In genomic region chr16:76680061-76680911, GRCm38 (mm10) we compare ENCODE assay signal across 8 mouse cellular contexts.
DNase-seq lines count a peak whose midpoint lies in the region; ATAC-seq lines count a peak whose summit lies in the region.

No protein-coding gene starts in this region.

- H3K4me2 ChIP-seq in embryonic facial prominence, embryonic 14.5 days (ENCODE audit: low read depth, low read length): peak overlapping the region; percentile 66
- H3K4me2 ChIP-seq in limb, embryonic 15.5 days: peak overlapping the region; percentile 47

- ATAC-seq in embryonic facial prominence, embryonic 14.5 days (ENCODE audit: low read depth): peak; percentile 88
- ATAC-seq in limb, embryonic 15.5 days (ENCODE audit: insufficient number of reproducible peaks, low FRiP score, low TSS enrichment, low read depth): peak; percentile 77; the same call in 1 of the 2 replicates

- WGBS in embryonic facial prominence, embryonic 14.5 days: 20% methylated on average over 19 of the region's 19 CpGs
- WGBS in limb, embryonic 15.5 days: 24% methylated on average over 19 of the region's 19 CpGs

- no peaks in the 10 kb centered on the region for H3K36me3 ChIP-seq in embryonic facial prominence, embryonic 14.5 days (ENCODE audit: control insufficient read depth, insufficient read depth, low read length)
- H3K36me3 ChIP-seq in limb, embryonic 15.5 days: no peaks in the 10 kb centered on the region

- H3K4me3 ChIP-seq in embryonic facial prominence, embryonic 14.5 days (ENCODE audit: low read depth, low read length): peak overlapping the region; percentile 37
- peak overlapping the region; percentile 29 for H3K4me3 ChIP-seq in limb, embryonic 15.5 days

- H3K9ac ChIP-seq in embryonic facial prominence, embryonic 14.5 days (ENCODE audit: low read depth, low read length): peak overlapping the region; percentile 45
- H3K9ac ChIP-seq in limb, embryonic 15.5 days: no peak overlapping the region

- peaks cover 10% of the 10 kb centered on the region for H3K4me1 ChIP-seq in embryonic facial prominence, embryonic 14.5 days (ENCODE audit: control insufficient read depth, insufficient read depth, low read length)
- peaks cover 10% of the 10 kb centered on the region; the same call in 1 of the 2 replicates for H3K4me1 ChIP-seq in limb, embryonic 15.5 days

- H3K9me3 ChIP-seq in embryonic facial prominence, embryonic 14.5 days (ENCODE audit: control insufficient read depth, low read length): peaks cover 12% of the 10 kb centered on the region
- H3K9me3 ChIP-seq in limb, embryonic 15.5 days: no peaks in the 10 kb centered on the region

- DNase-seq in layer of hippocampus, adult 18-20 months (ENCODE audit: low spot score in 2 of 2): peak; percentile 32 to 62
- no peak for DNase-seq in layer of hippocampus, postnatal 10 days (ENCODE audit: low spot score in 2 of 2)
- DNase-seq in embryonic facial prominence, embryonic 14.5 days (ENCODE audit: low spot score): peak; percentile 85
- peak; percentile 79 for DNase-seq in induced T-regulatory cell, adult 2 months (ENCODE audit: low read depth)
- DNase-seq in natural killer cell, adult 2 months (ENCODE audit: low spot score in 2 of 2): peak; percentile 31 to 53
- DNase-seq in thymus, postnatal 25 days: peak; percentile 57
- no peak for DNase-seq in gastrocnemius, adult 8-10 months (ENCODE audit: low spot score in 2 of 2)

- H3K27ac ChIP-seq in embryonic facial prominence, embryonic 14.5 days (replicated peaks; ENCODE audit: low read depth, low read length): peak overlapping the region; percentile 88
- H3K27ac ChIP-seq in limb, embryonic 15.5 days: peak overlapping the region; percentile 81

- no peaks in the 10 kb centered on the region for H3K27me3 ChIP-seq in embryonic facial prominence, embryonic 14.5 days (replicated peaks; ENCODE audit: control insufficient read depth, insufficient read depth, low read length)
- H3K27me3 ChIP-seq in limb, embryonic 15.5 days: no peaks in the 10 kb centered on the region

Comparison
In these comparisons a context has a peak if more than half of its experiments do, and no peak if none do; other contexts are left out.
1. DNase-seq: peak in layer of hippocampus, adult 18-20 months (2 of 2), embryonic facial prominence, embryonic 14.5 days (single experiment), induced T-regulatory cell, adult 2 months (single experiment), natural killer cell, adult 2 months (2 of 2) and thymus, postnatal 25 days (single experiment); none in layer of hippocampus, postnatal 10 days (0 of 2) and gastrocnemius, adult 8-10 months (0 of 2).